Mouse (Mus musculus): ENCODE data around the gene Cept1. TPM values are rescaled to one million over a fixed set of nuclear protein-coding genes. Genes with fewer than 3 reads are reported as not detected.

The Cept1 gene
- polyA plus RNA-seq, 1 experiment from 2014 or later: 42.6 TPM

DNA sequence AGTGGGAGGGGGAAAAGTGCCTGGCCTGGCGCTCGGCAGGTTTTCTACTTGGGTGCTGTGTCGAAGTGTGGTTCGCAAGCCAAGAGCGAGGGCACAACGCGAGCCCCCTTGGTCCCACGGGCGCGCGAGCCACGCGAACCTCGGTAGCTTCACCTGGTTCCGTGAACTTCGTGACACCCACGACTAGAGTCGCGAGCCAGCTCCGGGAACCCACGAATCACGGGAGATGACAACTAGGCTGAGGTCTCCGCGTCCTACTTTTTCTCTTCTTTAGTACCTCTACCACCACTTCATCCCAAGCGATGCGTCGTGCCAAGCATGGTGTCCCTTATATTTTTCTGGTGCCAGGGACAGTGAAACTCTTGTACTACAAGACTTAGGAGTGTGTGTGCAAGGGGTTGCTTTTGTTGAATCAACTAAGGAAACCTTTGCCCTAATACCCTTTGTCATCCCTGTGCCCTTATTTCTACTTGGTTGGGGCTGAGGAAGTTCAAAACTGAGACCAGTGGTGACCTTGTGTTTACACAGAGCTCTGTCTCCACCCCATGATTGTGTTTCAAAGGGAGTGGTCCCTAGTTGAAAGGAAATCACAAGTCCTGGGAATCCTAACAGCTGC, 430 bp upstream of the Cept1 start:
- no peaks in the 10 kb centered on the region for H3K36me3 ChIP-seq (ENCODE audit: control insufficient read depth, insufficient read depth, low read length)
- H3K4me1 ChIP-seq (replicated peaks; ENCODE audit: control insufficient read depth, insufficient read depth, low read length): no peaks in the 10 kb centered on the region
- H3K9ac ChIP-seq (ENCODE audit: low read depth, low read length): peak overlapping the region; percentile 73
- peak overlapping the region; percentile 91 for H3K27ac ChIP-seq (ENCODE audit: low read depth, low read length)
- DNase-seq (ENCODE audit: low spot score) (peak; percentile 54), ATAC-seq (ENCODE audit: low FRiP score) (peak; percentile 47)
- peak overlapping the region; percentile 55 for H3K4me2 ChIP-seq (replicated peaks; ENCODE audit: low read depth, low read length)
- no peaks in the 10 kb centered on the region for H3K9me3 ChIP-seq (ENCODE audit: control insufficient read depth, low read length)
- WGBS: under 1% methylated on average over 27 of the region's 27 CpGs
- H3K4me3 ChIP-seq (ENCODE audit: low read depth, low read length): peak overlapping the region; percentile 66
- H3K27me3 ChIP-seq (ENCODE audit: control insufficient read depth, insufficient read depth, low read length): no peaks in the 10 kb centered on the region

DNA sequence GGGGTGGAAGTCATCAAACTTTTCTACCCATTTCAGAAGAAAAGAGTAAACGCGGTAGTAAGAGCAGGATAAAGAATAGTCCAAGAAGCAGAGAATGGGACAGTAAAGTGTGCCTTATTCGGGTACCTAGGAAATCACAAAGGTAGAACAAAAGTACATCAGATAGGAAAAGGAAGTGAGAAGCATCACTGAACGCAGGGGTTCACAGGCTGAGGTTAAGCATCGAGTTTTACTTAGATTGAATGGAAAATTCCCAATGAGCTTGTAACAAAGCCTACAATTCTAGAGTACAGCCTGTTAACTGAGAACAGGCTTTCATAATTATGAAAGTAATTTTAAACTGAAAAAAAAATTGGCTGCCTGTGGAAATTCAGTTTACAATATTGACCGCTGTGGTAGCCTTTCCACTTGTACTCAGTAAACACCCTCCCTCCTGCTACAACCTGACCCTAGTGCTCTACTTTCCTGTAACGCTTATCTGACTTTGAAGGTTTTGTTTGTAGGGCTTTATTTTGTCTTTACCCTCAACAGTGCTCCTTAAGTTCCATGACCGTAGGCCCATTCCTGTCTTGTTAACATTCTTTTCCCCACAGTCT, 2.8 kb downstream of the Cept1 start:
- H3K4me3 ChIP-seq (ENCODE audit: low read depth, low read length): no peak overlapping the region
- H3K27me3 ChIP-seq (ENCODE audit: control insufficient read depth, insufficient read depth, low read length): no peaks in the 10 kb centered on the region
- H3K9me3 ChIP-seq (ENCODE audit: control insufficient read depth, low read length): no peaks in the 10 kb centered on the region
- no peak overlapping the region for H3K27ac ChIP-seq (ENCODE audit: low read depth, low read length)
- 94% methylated on average over 8 of the region's 8 CpGs for WGBS
- ATAC-seq (ENCODE audit: low FRiP score) (no peak), DNase-seq (ENCODE audit: low spot score) (no peak)
- H3K36me3 ChIP-seq (ENCODE audit: control insufficient read depth, insufficient read depth, low read length): no peaks in the 10 kb centered on the region
- no peak overlapping the region for H3K4me2 ChIP-seq (replicated peaks; ENCODE audit: low read depth, low read length)
- no peaks in the 10 kb centered on the region for H3K4me1 ChIP-seq (replicated peaks; ENCODE audit: control insufficient read depth, insufficient read depth, low read length)
- H3K9ac ChIP-seq (ENCODE audit: low read depth, low read length): no peak overlapping the region

- H3K9me3 ChIP-seq (ENCODE audit: control insufficient read depth, low read length): no peaks in the 10 kb centered on the region
- no peaks in the 10 kb centered on the region for H3K36me3 ChIP-seq (ENCODE audit: control insufficient read depth, insufficient read depth, low read length)
- no peak overlapping the region for H3K27ac ChIP-seq (ENCODE audit: low read depth, low read length)
- DNase-seq (ENCODE audit: low spot score) (no peak), ATAC-seq (ENCODE audit: low FRiP score) (no peak)
- no peak overlapping the region for H3K4me3 ChIP-seq (ENCODE audit: low read depth, low read length)
- no peak overlapping the region for H3K9ac ChIP-seq (ENCODE audit: low read depth, low read length)
- H3K4me2 ChIP-seq (replicated peaks; ENCODE audit: low read depth, low read length): no peak overlapping the region
- no peaks in the 10 kb centered on the region for H3K4me1 ChIP-seq (replicated peaks; ENCODE audit: control insufficient read depth, insufficient read depth, low read length)
- WGBS: 94% methylated on average over 2 of the region's 2 CpGs
- H3K27me3 ChIP-seq (ENCODE audit: control insufficient read depth, insufficient read depth, low read length): no peaks in the 10 kb centered on the region
These were observed 14.3 kb downstream of the Cept1 start for GRCm38 (mm10) chr3:106533277-106533676.

DNA sequence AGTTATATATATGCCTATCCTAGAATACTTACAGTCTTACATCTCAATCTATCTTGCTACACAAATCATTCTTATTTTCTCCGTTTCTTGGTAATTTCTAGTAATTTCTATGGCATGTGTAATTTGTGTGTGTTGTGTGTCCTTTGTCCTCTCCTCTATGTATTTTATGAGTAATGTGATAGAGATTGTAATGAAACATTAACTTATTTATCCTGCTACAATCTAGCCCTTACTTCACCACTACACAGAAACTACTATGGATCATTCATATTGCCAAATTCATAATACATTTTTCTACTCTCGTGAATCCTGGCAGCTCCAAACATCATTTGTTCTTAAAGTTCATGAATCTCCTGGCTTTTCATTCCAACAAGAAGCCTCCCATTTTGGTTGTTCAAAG, 19.6 kb downstream of the Cept1 start:
- no peaks in the 10 kb centered on the region for H3K27me3 ChIP-seq (ENCODE audit: control insufficient read depth, insufficient read depth, low read length)
- DNase-seq (ENCODE audit: low spot score): no peak
- 95% methylated on average over 2 of the region's 2 CpGs for WGBS

GRCm38 (mm10) chr3:106526411-106526810, 21.2 kb downstream of the Cept1 start:
- no peak overlapping the region for H3K4me3 ChIP-seq (ENCODE audit: low read depth, low read length)
- no peaks in the 10 kb centered on the region for H3K36me3 ChIP-seq (ENCODE audit: control insufficient read depth, insufficient read depth, low read length)
- H3K4me1 ChIP-seq (replicated peaks; ENCODE audit: control insufficient read depth, insufficient read depth, low read length): no peaks in the 10 kb centered on the region
- no peak overlapping the region for H3K9ac ChIP-seq (ENCODE audit: low read depth, low read length)
- 85% methylated on average over 2 of the region's 2 CpGs for WGBS
- H3K4me2 ChIP-seq (replicated peaks; ENCODE audit: low read depth, low read length): no peak overlapping the region
- DNase-seq (ENCODE audit: low spot score): no peak
- H3K9me3 ChIP-seq (ENCODE audit: control insufficient read depth, low read length): no peaks in the 10 kb centered on the region
- no peak overlapping the region for H3K27ac ChIP-seq (ENCODE audit: low read depth, low read length)
- H3K27me3 ChIP-seq (ENCODE audit: control insufficient read depth, insufficient read depth, low read length): no peaks in the 10 kb centered on the region
- ATAC-seq (ENCODE audit: low FRiP score): no peak

More for the DNA sequence above, 19.6 kb downstream of the Cept1 start:
- Histone ChIP-seq H3K9me3 (ENCODE audit: control insufficient read depth, low read length) (no peaks in the 10 kb centered on the region), H3K36me3 (ENCODE audit: control insufficient read depth, insufficient read depth, low read length) (no peaks in the 10 kb centered on the region), H3K27ac (ENCODE audit: low read depth, low read length) (no peak overlapping the region), H3K4me1 (replicated peaks; ENCODE audit: control insufficient read depth, insufficient read depth, low read length) (no peaks in the 10 kb centered on the region), H3K4me2 (replicated peaks; ENCODE audit: low read depth, low read length) (no peak overlapping the region), H3K9ac (ENCODE audit: low read depth, low read length) (no peak overlapping the region), H3K4me3 (ENCODE audit: low read depth, low read length) (no peak overlapping the region)
- no peak for ATAC-seq (ENCODE audit: low FRiP score)

- no peak overlapping the region for H3K4me3 ChIP-seq (ENCODE audit: low read depth, low read length)
- no peak overlapping the region for H3K9ac ChIP-seq (ENCODE audit: low read depth, low read length)
- no peaks in the 10 kb centered on the region for H3K9me3 ChIP-seq (ENCODE audit: control insufficient read depth, low read length)
- DNase-seq (ENCODE audit: low spot score) (no peak), ATAC-seq (ENCODE audit: low FRiP score) (no peak)
- no peaks in the 10 kb centered on the region for H3K27me3 ChIP-seq (ENCODE audit: control insufficient read depth, insufficient read depth, low read length)
- H3K4me2 ChIP-seq (replicated peaks; ENCODE audit: low read depth, low read length): no peak overlapping the region
- no peak overlapping the region for H3K27ac ChIP-seq (ENCODE audit: low read depth, low read length)
- WGBS: 85% methylated on average over 1 of the region's 1 CpGs
- no peaks in the 10 kb centered on the region for H3K36me3 ChIP-seq (ENCODE audit: control insufficient read depth, insufficient read depth, low read length)
- H3K4me1 ChIP-seq (replicated peaks; ENCODE audit: control insufficient read depth, insufficient read depth, low read length): no peaks in the 10 kb centered on the region
These were observed 24.9 kb downstream of the Cept1 start for GRCm38 (mm10) chr3:106522730-106523129.

DNA sequence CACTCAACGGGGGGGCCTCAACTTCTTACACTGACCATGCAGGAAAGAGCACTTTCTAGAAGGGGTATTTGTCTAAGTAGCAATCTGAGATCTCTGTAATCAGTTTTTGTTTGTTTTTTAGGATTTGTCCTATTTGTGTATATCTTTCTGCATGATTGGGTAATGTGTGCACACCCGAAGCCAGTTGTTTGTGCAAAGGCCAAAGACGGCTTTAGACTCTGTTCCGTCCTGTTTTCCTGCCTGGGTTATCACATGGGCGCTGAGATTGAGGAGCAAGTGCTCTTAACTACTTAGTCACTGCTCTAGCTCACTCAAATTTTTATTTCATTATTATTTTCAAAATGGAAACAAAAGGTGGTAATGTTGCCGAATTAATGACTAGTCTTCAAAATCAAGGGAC, 32.6 kb downstream of the Cept1 start:
- no peak for ATAC-seq (ENCODE audit: low FRiP score)
- Histone ChIP-seq H3K4me3 (ENCODE audit: low read depth, low read length) (no peak overlapping the region), H3K27ac (ENCODE audit: low read depth, low read length) (no peak overlapping the region), H3K4me2 (replicated peaks; ENCODE audit: low read depth, low read length) (no peak overlapping the region), H3K27me3 (ENCODE audit: control insufficient read depth, insufficient read depth, low read length) (no peaks in the 10 kb centered on the region), H3K9me3 (ENCODE audit: control insufficient read depth, low read length) (no peaks in the 10 kb centered on the region), H3K4me1 (replicated peaks; ENCODE audit: control insufficient read depth, insufficient read depth, low read length) (no peaks in the 10 kb centered on the region), H3K9ac (ENCODE audit: low read depth, low read length) (no peak overlapping the region), H3K36me3 (ENCODE audit: control insufficient read depth, insufficient read depth, low read length) (no peaks in the 10 kb centered on the region)
- no peak for DNase-seq (ENCODE audit: low spot score)
- WGBS: 90% methylated on average over 6 of the region's 6 CpGs

- Histone ChIP-seq H3K36me3 (ENCODE audit: control insufficient read depth, insufficient read depth, low read length) (no peaks in the 10 kb centered on the region), H3K27me3 (ENCODE audit: control insufficient read depth, insufficient read depth, low read length) (no peaks in the 10 kb centered on the region), H3K9me3 (ENCODE audit: control insufficient read depth, low read length) (no peaks in the 10 kb centered on the region), H3K4me1 (replicated peaks; ENCODE audit: control insufficient read depth, insufficient read depth, low read length) (no peaks in the 10 kb centered on the region), H3K9ac (ENCODE audit: low read depth, low read length) (no peak overlapping the region), H3K4me3 (ENCODE audit: low read depth, low read length) (no peak overlapping the region), H3K27ac (ENCODE audit: low read depth, low read length) (no peak overlapping the region), H3K4me2 (replicated peaks; ENCODE audit: low read depth, low read length) (no peak overlapping the region)
- no peak for ATAC-seq (ENCODE audit: low FRiP score)
- DNase-seq (ENCODE audit: low spot score): no peak
- WGBS: 89% methylated on average over 1 of the region's 1 CpGs
These were observed 36.9 kb downstream of the Cept1 start for GRCm38 (mm10) chr3:106510669-106511068.

- Histone ChIP-seq H3K4me1 (replicated peaks; ENCODE audit: control insufficient read depth, insufficient read depth, low read length) (no peaks in the 10 kb centered on the region), H3K27ac (ENCODE audit: low read depth, low read length) (no peak overlapping the region), H3K9ac (ENCODE audit: low read depth, low read length) (no peak overlapping the region), H3K27me3 (ENCODE audit: control insufficient read depth, insufficient read depth, low read length) (no peaks in the 10 kb centered on the region), H3K4me2 (replicated peaks; ENCODE audit: low read depth, low read length) (no peak overlapping the region), H3K9me3 (ENCODE audit: control insufficient read depth, low read length) (no peaks in the 10 kb centered on the region), H3K36me3 (ENCODE audit: control insufficient read depth, insufficient read depth, low read length) (0 out of 2 replicates have a peak, but pooled peaks cover 2% of the 10 kb centered on the region), H3K4me3 (ENCODE audit: low read depth, low read length) (no peak overlapping the region)
- DNase-seq (ENCODE audit: low spot score): no peak
- 98% methylated on average over 2 of the region's 2 CpGs for WGBS
- no peak for ATAC-seq (ENCODE audit: low FRiP score)
These were observed 44.7 kb downstream of the Cept1 start for GRCm38 (mm10) chr3:106502892-106503291.
